Mouse (Mus musculus) stomach, postnatal 0 days (tissue): Measurements from ENCODE around the gene Pde1c.

Experiments used
- CTCF ChIP-seq: IDR thresholded peaks from 2 replicates; pipeline ENCODE4 v1.5.1; 2016; ENCODE audit warnings: antibody characterized with exemption, low read depth, mild to moderate bottlenecking, moderate library complexity
- EP300 ChIP-seq: optimal IDR thresholded peaks from 2 replicates; pipeline ENCODE3; 2016; ENCODE audit warnings: antibody characterized with exemption

DNA sequence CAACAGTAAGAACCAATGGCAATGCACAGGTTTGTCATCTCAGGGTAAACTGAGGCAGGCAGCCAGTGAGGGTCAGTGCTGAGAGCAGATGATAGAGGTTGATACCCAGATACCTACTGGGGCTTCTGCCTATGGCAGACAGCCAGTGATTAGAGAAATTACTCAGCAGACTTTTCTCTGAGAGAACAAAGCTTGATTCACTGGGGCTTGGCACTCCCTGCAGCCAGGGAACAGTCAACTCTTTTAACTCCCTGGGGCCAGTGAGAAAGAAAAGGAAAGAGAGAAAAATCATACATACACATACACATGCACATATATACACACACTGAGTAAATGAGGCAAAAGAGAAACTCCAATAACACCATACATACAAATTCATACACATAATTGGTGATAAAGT, 505.2 kb downstream of the Pde1c start:
- no peak for TF ChIP-seq CTCF
- no peak for TF ChIP-seq EP300
